Mouse (Mus musculus): ENCODE results near the gene Zfp260. TPM values are rescaled to one million over a fixed set of nuclear protein-coding genes. Genes with fewer than 3 reads are reported as not detected.
A peak's percentile ranks its signal among the peaks of the same experiment; 100 is the strongest.

Gene Zfp260
- 55.7 TPM for polyA plus RNA-seq (2021)

DNA sequence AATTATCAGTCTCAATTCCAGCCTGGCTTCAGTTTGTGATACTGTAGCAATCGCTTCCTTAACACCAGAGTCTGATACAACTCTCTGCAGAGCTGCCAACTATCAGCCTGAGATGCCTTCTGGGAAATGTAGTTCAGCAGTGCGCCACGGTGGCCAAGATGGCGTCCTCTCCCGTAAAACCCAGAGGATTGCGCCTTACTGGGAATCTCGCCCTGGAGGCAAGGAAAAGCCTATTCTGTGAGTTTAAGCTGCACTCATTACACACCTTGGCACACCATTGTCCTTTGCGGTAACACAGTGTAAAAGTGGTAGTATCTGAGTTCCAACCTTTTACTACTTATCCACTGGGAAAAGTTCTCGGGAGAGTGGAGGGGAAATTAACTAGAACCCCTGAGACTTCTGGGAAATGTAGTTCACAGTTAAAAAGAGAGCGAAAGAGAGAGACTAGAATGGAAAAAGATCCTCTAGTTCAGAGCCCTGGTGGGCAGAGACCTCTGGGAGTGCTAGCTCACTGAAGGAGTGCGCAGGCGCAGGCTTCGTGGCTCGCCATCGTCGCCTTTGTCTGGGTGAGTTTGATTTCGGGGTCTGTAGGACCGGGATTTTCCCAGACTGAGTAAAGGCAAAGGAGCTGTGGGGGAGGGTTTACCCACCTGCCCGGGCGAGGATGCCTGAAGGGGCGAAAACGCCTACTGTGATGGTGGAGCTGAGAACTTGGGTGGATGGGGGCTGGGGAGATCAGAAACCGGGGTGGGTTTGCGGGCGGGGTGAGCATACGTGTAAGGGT lies at the start of gene Zfp260:
Zfp260 (plus strand) TSS at position 132 of the 784 bp plus-strand sequence.
- ChIA-PET CTCF (interaction anchor here (0.9 to 2.1 kb wide), 4 partner anchors 9 to 114 kb away, joined by 3 to 5 read pairs (median 4); no protein-coding TSS in a partner anchor), POLR2A (interaction anchor here (0.7 to 1.6 kb wide), 4 partner anchors 27 to 74 kb away, joined by 3 to 4 read pairs (median 3); no protein-coding TSS in a partner anchor)
- DNase-seq (ENCODE audit: low read depth, low spot score) (peak; percentile 90), ATAC-seq (peak; percentile 63)
- no peaks in the 10 kb centered on the region for H3K27me3 ChIP-seq
- in situ Hi-C loops (cut with MboI; ENCODE audit: low pct_unique_long_range_greater_than_20kb) = no loop called here
- peak; percentile 23 for TF ChIP-seq CTCF (IDR thresholded peaks at IDR 0.05)

DNA sequence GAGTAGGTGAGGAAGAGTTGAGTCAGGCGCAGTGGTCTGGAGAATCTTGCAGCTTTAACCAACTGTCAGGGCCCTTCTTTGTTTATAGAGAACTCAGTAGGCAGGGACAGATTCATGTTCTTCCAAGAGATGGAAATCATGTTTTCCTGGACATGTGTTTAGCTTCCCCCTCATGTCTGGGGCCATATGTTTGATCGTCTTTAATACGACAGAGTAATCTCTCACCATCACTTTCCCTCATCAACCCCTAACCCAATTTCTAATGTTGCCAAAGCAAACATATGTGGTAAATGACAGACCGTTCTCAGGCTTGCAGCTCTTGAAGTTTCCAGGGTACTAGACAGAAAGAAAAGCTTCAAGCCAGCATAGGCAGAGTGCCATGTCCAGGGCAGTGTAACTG lies 46.5 kb upstream of the Zfp260 start:
- TF ChIP-seq CTCF (IDR thresholded peaks at IDR 0.05) = no peak
- ATAC-seq (no peak), DNase-seq (ENCODE audit: low read depth, low spot score) (no peak)
- ChIA-PET POLR2A (no interaction called here), CTCF (interaction anchor here (1.3 to 1.7 kb wide), 3 partner anchors 16 to 24 kb away, joined by 3 to 4 read pairs (median 4); no protein-coding TSS in a partner anchor)
- H3K27me3 ChIP-seq = no peaks in the 10 kb centered on the region
- in situ Hi-C loops (cut with MboI; ENCODE audit: low pct_unique_long_range_greater_than_20kb) = no loop called here

DNA sequence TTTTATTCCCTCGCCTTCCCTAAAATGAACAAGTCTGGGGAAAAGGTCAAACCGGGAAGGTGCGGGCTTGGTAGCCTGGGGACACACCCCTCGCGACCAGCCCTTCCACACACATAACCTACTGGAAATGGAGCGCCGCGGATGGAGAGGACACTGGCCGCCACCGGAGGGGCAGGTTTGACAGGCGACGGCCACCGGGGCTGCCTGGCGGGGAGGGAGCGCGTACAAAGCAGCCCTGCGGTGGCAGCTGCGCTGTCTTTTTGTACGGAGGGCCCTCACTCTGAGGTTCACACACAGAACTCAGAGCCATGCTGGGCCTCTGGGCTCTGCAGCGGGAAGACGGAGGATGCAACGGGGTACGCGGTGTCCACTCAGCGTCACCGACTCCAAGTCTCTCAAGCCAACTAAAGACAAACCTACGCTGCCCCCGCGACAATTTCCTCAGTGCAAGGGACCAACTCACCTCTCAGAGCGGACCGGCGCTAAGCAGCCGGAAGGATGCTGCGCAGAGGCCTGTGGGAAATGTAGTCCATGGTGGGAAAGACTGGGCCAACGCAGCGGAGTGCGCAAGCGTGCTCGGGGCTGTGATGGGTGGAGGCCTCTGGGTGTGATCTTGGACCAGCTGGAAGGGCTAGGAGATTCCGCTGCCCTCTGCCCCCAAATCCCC lies 43.6 kb upstream of the Zfp260 start, which contains the start of gene Zfp14:
Zfp14 (minus strand) TSS at position 499 of the 667 bp plus-strand sequence.
- in situ Hi-C loops (cut with MboI; ENCODE audit: low pct_unique_long_range_greater_than_20kb) = no loop called here
- DNase-seq (ENCODE audit: low read depth, low spot score) (peak; percentile 25), ATAC-seq (peak; percentile 87)
- CTCF ChIA-PET = no interaction called here
- no peak for TF ChIP-seq CTCF (IDR thresholded peaks at IDR 0.05)
- POLR2A ChIA-PET = no interaction called here
- no peaks in the 10 kb centered on the region for H3K27me3 ChIP-seq

DNA sequence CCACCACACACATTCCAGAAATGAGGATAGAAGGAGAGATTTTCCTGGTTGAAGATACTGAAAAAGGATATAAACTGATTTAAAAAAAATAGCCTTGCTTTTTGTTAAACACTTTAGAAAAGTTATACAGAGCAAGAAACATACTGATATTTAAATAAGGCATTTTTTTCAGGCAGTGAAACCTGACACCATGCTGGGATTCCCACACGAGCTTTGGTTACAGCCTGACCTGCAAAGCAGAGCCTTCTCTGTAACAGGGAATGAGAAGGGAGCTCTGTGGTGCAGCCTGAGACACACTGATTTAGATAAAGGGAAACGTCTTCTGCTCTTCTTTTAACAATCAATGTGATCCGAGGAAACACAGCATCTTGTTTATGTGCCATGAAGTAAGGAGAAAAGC lies 41.0 kb upstream of the Zfp260 start:
- ATAC-seq (no peak), DNase-seq (ENCODE audit: low read depth, low spot score) (no peak)
- TF ChIP-seq CTCF (IDR thresholded peaks at IDR 0.05) = no peak
- CTCF ChIA-PET = interaction anchor here (0.8 to 1.5 kb wide), 3 partner anchors 8 to 23 kb away, joined by 3 read pairs; no protein-coding TSS in a partner anchor
- in situ Hi-C loops (cut with MboI; ENCODE audit: low pct_unique_long_range_greater_than_20kb) = no loop called here
- no peaks in the 10 kb centered on the region for H3K27me3 ChIP-seq
- POLR2A ChIA-PET = no interaction called here

DNA sequence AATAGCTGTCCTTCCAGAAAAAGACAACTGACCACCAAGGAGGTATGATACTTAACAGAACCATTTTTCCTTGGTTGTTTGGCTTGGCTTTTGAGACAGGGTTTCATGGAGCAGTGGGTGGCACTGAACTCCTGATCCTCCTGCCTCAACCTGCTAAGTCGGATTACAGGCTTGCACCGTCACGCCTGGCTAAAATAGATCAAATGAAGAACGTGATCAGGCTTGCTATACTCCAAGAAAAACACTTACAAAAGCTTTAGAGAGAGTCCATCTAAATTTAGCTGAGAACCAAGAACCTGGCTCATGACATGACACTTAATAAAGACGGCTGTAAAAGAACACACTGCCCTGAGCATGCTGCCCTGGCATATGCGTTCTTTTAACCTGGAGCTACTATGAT lies 34.2 kb upstream of the Zfp260 start:
- TF ChIP-seq CTCF (IDR thresholded peaks at IDR 0.05) = no peak
- no peaks in the 10 kb centered on the region for H3K27me3 ChIP-seq
- DNase-seq (ENCODE audit: low read depth, low spot score) = no peak
- ChIA-PET CTCF (no interaction called here), POLR2A (no interaction called here)
- no peak for ATAC-seq
- in situ Hi-C loops (cut with MboI; ENCODE audit: low pct_unique_long_range_greater_than_20kb) = no loop called here

DNA sequence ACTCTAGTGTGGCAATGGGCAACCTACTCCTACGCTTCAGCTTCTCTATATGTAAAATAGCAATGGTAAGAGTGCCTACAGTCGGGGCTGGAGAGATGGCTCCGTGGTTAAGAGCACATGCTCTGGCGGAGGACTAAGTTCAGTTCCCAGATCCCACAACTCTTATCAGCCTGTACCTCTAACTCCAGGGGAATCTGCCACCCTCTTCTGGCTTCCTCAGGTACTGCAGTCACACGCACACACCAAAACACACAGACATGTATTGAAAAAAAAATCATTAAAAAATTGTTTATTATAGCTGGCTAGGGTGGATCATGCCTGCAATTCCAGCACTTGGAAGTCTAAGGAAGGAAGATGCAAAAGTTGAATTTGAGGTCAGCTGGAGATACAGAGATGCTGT lies 32.1 kb upstream of the Zfp260 start:
- ChIA-PET CTCF (interaction anchor here (0.9 kb wide), 1 partner anchor 26 kb away, joined by 3 read pairs; no protein-coding TSS in a partner anchor), POLR2A (interaction anchor here (0.7 kb wide), 1 partner anchor 100 kb away, joined by 3 read pairs; no protein-coding TSS in a partner anchor)
- H3K27me3 ChIP-seq = no peaks in the 10 kb centered on the region
- TF ChIP-seq CTCF (IDR thresholded peaks at IDR 0.05) = peak; percentile 66
- ATAC-seq (no peak), DNase-seq (ENCODE audit: low read depth, low spot score) (no peak)
- in situ Hi-C loops (cut with MboI; ENCODE audit: low pct_unique_long_range_greater_than_20kb) = no loop called here

DNA sequence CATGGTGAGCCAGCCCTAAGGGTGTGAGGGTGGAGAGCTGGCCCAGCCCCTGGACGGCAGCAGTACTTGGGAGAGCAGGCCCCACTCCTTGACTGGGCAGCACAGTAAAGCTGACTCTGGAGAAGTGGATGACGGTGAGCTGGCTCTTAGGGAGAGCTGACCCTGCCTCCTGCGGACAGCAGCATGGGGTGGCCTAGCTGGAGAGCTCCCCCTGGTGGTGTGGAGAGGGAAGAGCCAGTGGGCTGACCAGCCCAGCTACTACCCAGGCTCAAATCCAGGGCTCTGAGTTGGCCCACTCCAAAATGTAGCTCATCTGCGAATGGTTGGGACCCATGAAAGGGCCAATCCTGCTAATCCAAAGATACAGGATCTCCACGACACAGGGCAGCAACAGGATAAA lies 30.0 kb upstream of the Zfp260 start:
- ATAC-seq = no peak
- ChIA-PET POLR2A (no interaction called here), CTCF (interaction anchor here (0.7 to 0.9 kb wide), 2 partner anchors 42 to 83 kb away, joined by 3 read pairs; no protein-coding TSS in a partner anchor)
- DNase-seq (ENCODE audit: low read depth, low spot score) = no peak
- in situ Hi-C loops (cut with MboI; ENCODE audit: low pct_unique_long_range_greater_than_20kb) = no loop called here
- peak; percentile 41 for TF ChIP-seq CTCF (IDR thresholded peaks at IDR 0.05)
- H3K27me3 ChIP-seq = no peaks in the 10 kb centered on the region

DNA sequence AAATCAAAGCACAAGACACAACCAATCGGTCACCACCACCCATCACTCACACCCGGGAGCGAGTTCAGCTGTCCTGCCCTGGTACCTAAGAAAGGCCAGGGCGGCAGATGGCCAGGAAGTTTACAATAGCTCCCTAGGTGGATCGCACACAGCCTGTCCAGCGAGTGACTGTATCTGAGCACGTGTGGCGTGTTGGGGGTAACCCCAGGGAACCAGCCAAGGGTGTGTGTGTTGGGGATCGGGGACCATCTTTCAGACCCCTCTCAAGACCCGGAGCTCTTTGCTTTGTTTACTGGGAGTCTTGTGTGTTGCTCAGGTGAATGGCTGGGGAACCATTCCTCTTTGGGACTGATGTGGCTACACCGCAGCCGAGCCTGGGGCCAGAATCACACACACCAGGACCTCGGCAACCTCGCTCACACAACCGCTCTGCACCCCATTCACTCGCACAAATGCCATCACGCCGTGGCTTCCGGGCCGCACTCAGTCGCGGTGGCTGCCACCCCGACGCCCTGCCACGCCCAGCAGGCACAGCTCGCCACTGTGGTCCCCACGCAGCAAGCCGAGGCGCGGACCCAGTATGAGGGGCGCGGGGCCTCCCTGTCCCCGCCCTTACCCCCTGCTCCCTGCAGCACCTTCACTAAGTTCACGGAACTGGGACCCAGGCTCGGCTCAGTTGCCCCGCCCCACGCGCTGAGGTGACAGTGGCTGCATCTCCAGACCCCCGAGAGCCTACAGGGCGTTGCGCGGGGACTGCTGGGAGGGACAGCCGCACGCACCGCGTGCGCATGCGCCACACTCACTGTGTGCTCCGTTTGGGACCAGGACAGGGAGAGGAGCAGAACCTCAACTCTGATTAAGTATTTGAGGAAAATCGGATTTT lies 22.2 kb upstream of the Zfp260 start, which contains the start of gene Zfp82:
Zfp82 (minus strand) TSS at position 755 of the 883 bp plus-strand sequence.
- no peak for TF ChIP-seq CTCF (IDR thresholded peaks at IDR 0.05)
- peak; percentile 75 for ATAC-seq
- CTCF ChIA-PET = interaction anchor here (1.0 to 1.5 kb wide), 2 partner anchors 12 to 21 kb away, joined by 3 read pairs; no protein-coding TSS in a partner anchor
- in situ Hi-C loops (cut with MboI; ENCODE audit: low pct_unique_long_range_greater_than_20kb) = no loop called here
- H3K27me3 ChIP-seq = no peaks in the 10 kb centered on the region
- DNase-seq (ENCODE audit: low read depth, low spot score) = no peak
- POLR2A ChIA-PET = interaction anchor here (0.8 to 1.0 kb wide), 2 partner anchors 73 to 77 kb away, joined by 3 read pairs; no protein-coding TSS in a partner anchor

DNA sequence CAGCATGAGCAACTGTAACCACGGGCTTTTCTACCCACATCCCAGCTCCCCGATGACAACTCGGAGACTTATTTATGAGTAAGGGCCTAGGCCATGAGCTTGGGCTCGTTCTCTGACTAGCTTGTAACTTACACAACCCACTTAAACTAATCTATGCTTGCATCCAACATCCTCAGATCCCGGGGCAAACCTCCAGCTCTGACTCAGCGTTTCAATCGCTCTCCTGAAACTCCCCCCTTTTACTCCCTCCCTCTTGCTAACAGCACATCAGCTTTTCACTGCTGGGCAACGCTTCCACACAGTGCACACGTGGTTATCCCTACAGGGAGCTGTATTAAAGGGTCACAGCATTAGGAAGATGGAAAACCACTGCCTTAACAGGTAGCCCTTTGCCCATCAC lies 8.1 kb upstream of the Zfp260 start:
- DNase-seq (ENCODE audit: low read depth, low spot score) (no peak), ATAC-seq (no peak)
- in situ Hi-C loops (cut with MboI; ENCODE audit: low pct_unique_long_range_greater_than_20kb) = no loop called here
- no peaks in the 10 kb centered on the region for H3K27me3 ChIP-seq
- ChIA-PET CTCF (no interaction called here), POLR2A (no interaction called here)
- no peak for TF ChIP-seq CTCF (IDR thresholded peaks at IDR 0.05)

DNA sequence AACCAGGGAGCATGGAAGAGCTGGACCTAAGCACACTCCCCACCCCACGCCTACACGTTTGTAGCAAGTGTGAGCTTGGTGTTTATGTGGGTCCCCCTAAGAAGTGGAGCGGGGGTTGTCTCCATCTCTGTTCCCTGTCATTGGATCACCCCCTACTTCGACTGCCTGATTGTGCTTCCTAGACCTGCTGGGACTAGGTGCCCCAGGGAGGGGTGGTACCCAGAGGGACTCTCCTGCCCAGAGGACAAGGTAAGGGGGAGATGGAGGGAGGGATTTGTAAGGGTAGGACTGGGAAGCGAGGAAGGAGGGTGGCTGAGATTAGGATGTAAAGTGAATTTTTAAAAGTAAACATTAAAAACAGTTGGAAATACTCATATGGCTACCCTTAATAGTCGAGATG lies 5.2 kb upstream of the Zfp260 start:
- ATAC-seq (no peak), DNase-seq (ENCODE audit: low read depth, low spot score) (no peak)
- in situ Hi-C loops (cut with MboI; ENCODE audit: low pct_unique_long_range_greater_than_20kb) = no loop called here
- no peaks in the 10 kb centered on the region for H3K27me3 ChIP-seq
- no peak for TF ChIP-seq CTCF (IDR thresholded peaks at IDR 0.05)
- POLR2A ChIA-PET = interaction anchor here (0.6 kb wide), 1 partner anchor 18 kb away, joined by 3 read pairs; no protein-coding TSS in a partner anchor
- CTCF ChIA-PET = interaction anchor here (0.8 kb wide), 1 partner anchor 27 kb away, joined by 3 read pairs; no protein-coding TSS in a partner anchor
